Mouse (Mus musculus) embryonic facial prominence, embryonic 12.5 days (tissue): ENCODE results near the gene Azin2. TPM values are rescaled to one million over a fixed set of nuclear protein-coding genes. Genes with fewer than 3 reads are reported as not detected.
A peak's percentile ranks its signal among the peaks of the same experiment; 100 is the strongest.

Experiments
- ATAC-seq: fragments of 200-750 bp; cut with Nextera tagmentation; 2 replicates; pipeline ENCODE4 v1.8.0; 2017; ENCODE audit not compliant: insufficient number of reproducible peaks, insufficient read depth, low FRiP score, low TSS enrichment
- H3K27ac ChIP-seq: fragments of 300-500 bp; sonication (generic); 2 replicates; pipeline ENCODE4 v1.5.1; 2016; ENCODE audit warnings: mild to moderate bottlenecking
- H3K27me3 ChIP-seq: fragments of 300-500 bp; sonication (generic); 2 replicates; pipeline ENCODE4 v1.6.1; 2016; ENCODE audit warnings: mild to moderate bottlenecking, moderate library complexity
- H3K36me3 ChIP-seq: fragments of 300-500 bp; sonication (generic); 2 replicates; pipeline ENCODE4 v1.6.1; 2016; ENCODE audit warnings: mild to moderate bottlenecking
- H3K4me1 ChIP-seq: fragments of 300-500 bp; sonication (generic); 2 replicates; pipeline ENCODE4 v1.6.1; 2016
- H3K4me2 ChIP-seq: fragments of 300-500 bp; sonication (generic); replicated peaks from 2 replicates; pipeline ENCODE4 v1.6.1; 2016; ENCODE audit warnings: mild to moderate bottlenecking, moderate library complexity
- H3K4me3 ChIP-seq: fragments of 300-500 bp; sonication (generic); 2 replicates; pipeline ENCODE4 v1.5.1; 2016; ENCODE audit warnings: mild to moderate bottlenecking
- H3K9ac ChIP-seq: fragments of 300-500 bp; sonication (generic); 2 replicates; pipeline ENCODE4 v1.6.1; 2016; ENCODE audit warnings: mild to moderate bottlenecking, moderate library complexity
- H3K9me3 ChIP-seq: fragments of 300-500 bp; sonication (generic); 2 replicates; pipeline ENCODE4 v1.6.1; 2016; ENCODE audit warnings: mild to moderate bottlenecking, moderate library complexity
- WGBS: fragments of 180-500 bp; shearing (Covaris S2); methylation state at CpG from one replicate; pipeline ENCODE4 v1.1.7; 2016; 5-methylcytosine and 5-hydroxymethylcytosine counted together
- polyA plus RNA-seq: library from polyadenylated mRNA; unstranded; fragments of >200 nt; fragmentation: Nextera tagmentation; extraction: Ambion mirVana; gene quantifications from 2 replicates; pipeline ENCODE4 v1.2.1, GENCODE M21; 2016

Azin2 gene
- polyA plus RNA-seq, 1 experiment from 2014 or later: 28.8 TPM

GRCm38 (mm10) chr4:128883801-128884710 lies 78.2 kb downstream of the Azin2 start:
- H3K9ac ChIP-seq: peak overlapping the region; percentile 71
- no peaks in the 10 kb centered on the region; the same call in 1 of the 2 replicates for H3K27me3 ChIP-seq
- peak overlapping the region; percentile 88 for H3K4me2 ChIP-seq
- peak overlapping the region; percentile 66 for H3K4me3 ChIP-seq
- H3K27ac ChIP-seq: peak overlapping the region; percentile 80
- H3K9me3 ChIP-seq: no peaks in the 10 kb centered on the region; the same call in 1 of the 2 replicates
- peak; percentile 26 for ATAC-seq
- H3K4me1 ChIP-seq: peaks cover 41% of the 10 kb centered on the region
- peaks cover 4% of the 10 kb centered on the region; the same call in 1 of the 2 replicates for H3K36me3 ChIP-seq
- under 1% methylated on average over 94 of the region's 94 CpGs for WGBS

- WGBS: under 1% methylated on average over 32 of the region's 37 CpGs
- Histone ChIP-seq H3K9me3 (no peaks in the 10 kb centered on the region; the same call in 1 of the 2 replicates), H3K9ac (peak within 1 kb of the TSS; percentile 71), H3K4me2 (peak within 1 kb of the TSS; percentile 88), H3K36me3 (peaks cover 4% of the 10 kb centered on the region; the same call in 1 of the 2 replicates), H3K27ac (peak within 1 kb of the TSS; percentile 80), H3K4me1 (peaks cover 48% of the 10 kb centered on the region), H3K4me3 (peak within 1 kb of the TSS; percentile 66), H3K27me3 (no peaks in the 10 kb centered on the region; the same call in 1 of the 2 replicates)
- ATAC-seq: peak; percentile 59; the same call in 1 of the 2 replicates
These were observed 78.9 kb downstream of the Azin2 start, which contains the start of gene Trim62 for GRCm38 (mm10) chr4:128883379-128883781. Trim62 (plus strand) TSS chr4:128883580.

Other genes with a start within 250 kb of the Azin2 start
- 0.18 and 0.19 TPM in 2 replicates for gene A3galt2, start 207.1 kb downstream of the Azin2 start, polyA plus RNA-seq
- gene Zfp362, start 156.4 kb downstream of the Azin2 start, polyA plus RNA-seq: 52.3 and 55.7 TPM in 2 replicates
- 18.8 and 19.7 TPM in 2 replicates for gene Trim62, start 78.9 kb downstream of the Azin2 start, polyA plus RNA-seq
- gene Ak2, start 29.5 kb upstream of the Azin2 start, polyA plus RNA-seq: 184 and 185 TPM in 2 replicates
- 10.9 and 11.3 TPM in 2 replicates for gene Rnf19b, start 95.8 kb upstream of the Azin2 start, polyA plus RNA-seq
- 6.3 and 7.6 TPM in 2 replicates for gene Tmem54, start 143.1 kb upstream of the Azin2 start, polyA plus RNA-seq
- gene Hpca, start 159.6 kb upstream of the Azin2 start, polyA plus RNA-seq: 3.6 and 4.7 TPM in 2 replicates
- 9.6 and 9.9 TPM in 2 replicates for gene Fndc5, start 174.6 kb upstream of the Azin2 start, polyA plus RNA-seq
- 27.9 and 28.7 TPM in 2 replicates for gene S100pbp, start 227.3 kb upstream of the Azin2 start, polyA plus RNA-seq
- gene Yars, start 227.3 kb upstream of the Azin2 start, polyA plus RNA-seq: 90.2 and 91.4 TPM in 2 replicates